Mouse (Mus musculus) thymus, adult 18-20 months (tissue): Measurements from ENCODE around the gene Rnf114.

Source experiments
- DNase-seq, 2 experiments: peaks; one replicate each; pipeline ENCODE4 v3.0.0; 2022; ENCODE audit warnings: mixed read lengths in 2 of 2

Rnf114 gene

GRCm38 (mm10) chr2:167476200-167476688 lies 16.2 kb upstream of the Rnf114 start:
- DNase-seq, result no peak

- DNase-seq, result no peak
Measured at GRCm38 (mm10) chr2:167476762-167477161, 15.7 kb upstream of the Rnf114 start.

- DNase-seq, result no peak
Measured at GRCm38 (mm10) chr2:167478128-167478527, 14.3 kb upstream of the Rnf114 start.

DNA sequence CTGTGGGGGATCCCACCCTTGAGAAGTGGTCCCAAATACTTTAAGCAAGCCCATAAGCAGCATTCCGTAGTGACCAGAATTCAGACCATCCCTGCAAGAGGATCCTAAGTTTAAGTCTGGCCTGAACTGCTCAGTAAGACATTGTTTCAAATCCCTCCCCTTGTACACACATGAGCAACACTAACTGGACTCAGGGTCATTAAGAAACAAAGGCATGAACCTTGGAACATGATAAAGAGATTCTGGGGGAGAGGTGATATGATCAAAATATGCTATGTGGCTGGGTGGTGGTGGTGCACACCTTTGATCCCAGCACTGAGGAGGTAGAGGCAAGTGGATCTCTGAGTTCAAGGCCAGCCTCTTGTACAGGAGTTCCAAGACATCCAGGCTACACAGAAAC lies 12.9 kb upstream of the Rnf114 start:
- DNase-seq, result no peak

DNA sequence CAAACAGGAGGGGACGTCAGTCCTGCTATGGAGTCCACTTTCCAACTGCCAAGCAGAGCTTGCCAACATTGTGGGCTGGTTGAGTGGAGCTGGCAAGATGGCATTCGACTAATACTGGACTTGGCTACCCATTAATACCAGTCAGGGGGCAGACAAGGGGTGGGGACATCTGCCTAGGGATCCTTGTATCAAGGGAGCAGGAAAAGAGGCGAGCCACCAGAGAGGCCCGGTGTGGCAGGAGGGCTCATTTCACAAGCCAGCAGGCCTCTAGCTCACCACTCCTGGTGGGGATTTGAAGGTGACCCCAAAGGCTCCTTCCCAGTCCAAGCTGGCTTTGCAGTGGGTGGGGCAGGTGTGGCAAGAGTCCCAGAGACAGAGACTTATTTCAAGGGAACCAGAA lies 9.8 kb upstream of the Rnf114 start:
- no peak for DNase-seq

- no peak for DNase-seq
Measured at GRCm38 (mm10) chr2:167483081-167483826, 9.2 kb upstream of the Rnf114 start.

DNA sequence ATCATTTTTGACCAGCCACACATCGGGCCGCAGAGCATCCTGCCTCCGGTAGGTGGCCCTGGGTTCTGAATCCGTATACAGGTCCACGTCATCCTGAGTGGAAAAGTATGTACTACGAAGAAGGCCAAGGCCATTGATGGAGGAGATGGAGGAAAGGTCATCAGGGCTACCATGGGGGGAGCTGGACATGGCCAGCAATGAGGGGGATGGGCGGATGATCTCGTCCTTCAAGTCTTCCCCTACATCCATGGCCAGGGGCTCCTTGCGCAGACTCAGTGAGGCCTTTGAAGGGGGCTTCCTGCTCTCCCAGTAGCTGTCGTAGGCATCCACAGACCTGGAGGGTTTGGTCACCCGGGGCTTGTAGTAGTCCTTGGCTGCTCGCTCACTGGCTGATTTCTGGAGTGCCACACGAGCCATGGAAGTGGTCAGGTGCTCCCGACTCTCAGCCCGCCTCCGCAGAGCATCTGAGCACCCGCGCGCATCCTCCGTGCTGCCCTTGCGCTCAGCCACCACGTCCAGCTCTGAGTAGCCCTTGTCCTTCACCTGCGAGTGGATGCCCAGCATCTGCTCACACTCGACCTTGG lies 8.5 kb upstream of the Rnf114 start:
- no peak for DNase-seq

DNA sequence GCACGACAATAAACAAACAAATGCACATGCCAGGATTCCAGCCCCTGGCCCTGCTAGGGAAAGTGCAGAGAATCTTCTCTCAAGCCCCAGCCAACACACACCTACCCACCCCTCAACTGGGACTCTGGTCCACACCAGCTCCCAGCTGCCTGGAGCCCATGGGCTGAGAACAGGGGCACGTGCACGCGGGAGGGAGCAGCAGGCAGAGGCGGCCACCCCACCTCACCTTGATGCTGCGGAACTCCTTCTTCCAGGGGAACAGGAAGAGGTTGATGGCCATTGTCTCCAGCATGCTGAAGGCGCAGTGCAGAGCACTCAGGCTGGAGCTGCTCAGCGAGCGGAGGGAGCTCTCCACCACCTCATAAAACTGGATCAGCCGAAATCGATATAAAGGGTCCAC lies 7.5 kb upstream of the Rnf114 start:
- no peak for DNase-seq

GRCm38 (mm10) chr2:167485501-167486377 lies 6.7 kb upstream of the Rnf114 start:
- DNase-seq, result no peak

DNA sequence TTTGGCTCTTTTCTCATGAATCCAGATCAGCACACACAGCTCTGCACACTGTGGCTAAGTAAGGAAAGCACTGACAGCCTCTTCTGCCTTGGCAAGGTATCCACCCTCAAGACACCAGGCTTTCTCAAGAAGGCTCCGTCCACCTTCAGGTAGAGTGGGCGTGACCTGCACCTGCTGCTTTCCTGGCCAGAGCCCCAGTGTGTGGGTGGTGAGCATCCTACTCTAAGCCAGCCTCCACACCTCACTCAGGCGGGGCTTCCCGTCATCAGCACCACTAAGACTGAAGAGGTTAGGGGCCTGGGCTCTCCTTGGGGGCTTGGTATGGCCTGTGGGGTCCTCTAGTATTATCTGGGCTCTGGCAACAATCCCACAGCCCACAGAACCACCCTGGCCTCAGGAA lies 5.9 kb upstream of the Rnf114 start:
- no peak for DNase-seq

GRCm38 (mm10) chr2:167487551-167487950 lies 4.9 kb upstream of the Rnf114 start:
- no peak for DNase-seq

DNA sequence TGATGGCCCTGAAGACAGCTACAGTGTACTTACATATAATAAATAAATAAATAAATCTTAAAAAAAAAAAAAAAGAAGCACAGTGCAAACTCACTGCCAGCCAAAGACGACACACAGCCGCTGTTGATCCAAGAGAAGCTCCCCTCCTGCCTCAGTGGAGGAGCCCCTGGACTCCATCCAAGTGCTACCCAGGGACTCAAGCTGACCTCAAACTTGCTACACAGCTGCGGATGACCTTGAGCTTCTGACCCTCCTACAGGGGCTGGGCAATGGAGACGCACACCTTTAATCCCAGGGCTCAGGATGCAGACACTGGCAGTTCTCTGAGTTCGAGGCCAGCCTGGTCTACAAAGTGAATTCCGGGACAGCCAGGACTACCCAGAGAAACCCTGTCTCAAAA lies 4.5 kb upstream of the Rnf114 start:
- no peak for DNase-seq

GRCm38 (mm10) chr2:167490813-167491525 lies 1.5 kb upstream of the Rnf114 start:
- DNase-seq, result no peak

- peak; percentile 87 to 90 for DNase-seq
Measured at GRCm38 (mm10) chr2:167492713-167493636, 530 bp downstream of the Rnf114 start, which contains the start of gene Spata2. Spata2 (minus strand) TSS chr2:167492887.

- DNase-seq, result no peak
Measured at GRCm38 (mm10) chr2:167496437-167496836, 4.0 kb downstream of the Rnf114 start.

- peak in 1 of 2 experiments; percentile 32 for DNase-seq
Measured at GRCm38 (mm10) chr2:167497272-167497671, 4.8 kb downstream of the Rnf114 start.

DNA sequence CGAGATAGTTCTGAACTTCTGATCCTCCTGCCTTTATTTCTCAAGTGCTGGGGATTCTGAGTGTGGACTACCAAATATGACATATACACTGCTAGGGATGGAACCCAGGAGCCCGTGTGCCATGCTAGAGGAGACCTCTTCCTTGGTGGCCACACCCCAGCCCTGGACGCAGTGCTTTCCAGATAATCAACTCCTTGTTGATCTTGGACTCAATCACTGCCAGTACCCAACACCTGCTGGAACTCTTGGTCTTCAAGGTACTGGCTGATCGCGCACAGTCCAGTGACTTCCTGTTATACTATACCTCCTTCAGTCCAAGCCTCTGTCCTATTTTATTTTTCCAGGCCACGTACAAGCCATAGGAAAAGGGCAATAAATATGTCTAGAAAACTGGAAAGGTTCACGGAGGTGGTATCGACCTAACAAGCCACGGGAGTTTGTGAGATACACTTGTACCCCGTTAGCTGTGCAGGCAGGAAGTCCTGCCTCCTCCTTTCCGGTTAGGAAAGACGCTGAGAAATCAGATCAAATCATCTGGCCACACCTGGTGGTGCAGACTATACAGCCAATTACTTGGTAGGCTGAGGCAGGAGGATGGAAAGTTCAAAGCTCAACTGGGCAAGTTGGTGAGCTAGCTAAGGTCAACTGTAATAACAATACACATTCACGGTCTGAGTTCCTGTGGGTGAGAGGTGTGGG lies 10.3 kb downstream of the Rnf114 start:
- DNase-seq, result peak in 1 of 2 experiments; percentile 27

DNA sequence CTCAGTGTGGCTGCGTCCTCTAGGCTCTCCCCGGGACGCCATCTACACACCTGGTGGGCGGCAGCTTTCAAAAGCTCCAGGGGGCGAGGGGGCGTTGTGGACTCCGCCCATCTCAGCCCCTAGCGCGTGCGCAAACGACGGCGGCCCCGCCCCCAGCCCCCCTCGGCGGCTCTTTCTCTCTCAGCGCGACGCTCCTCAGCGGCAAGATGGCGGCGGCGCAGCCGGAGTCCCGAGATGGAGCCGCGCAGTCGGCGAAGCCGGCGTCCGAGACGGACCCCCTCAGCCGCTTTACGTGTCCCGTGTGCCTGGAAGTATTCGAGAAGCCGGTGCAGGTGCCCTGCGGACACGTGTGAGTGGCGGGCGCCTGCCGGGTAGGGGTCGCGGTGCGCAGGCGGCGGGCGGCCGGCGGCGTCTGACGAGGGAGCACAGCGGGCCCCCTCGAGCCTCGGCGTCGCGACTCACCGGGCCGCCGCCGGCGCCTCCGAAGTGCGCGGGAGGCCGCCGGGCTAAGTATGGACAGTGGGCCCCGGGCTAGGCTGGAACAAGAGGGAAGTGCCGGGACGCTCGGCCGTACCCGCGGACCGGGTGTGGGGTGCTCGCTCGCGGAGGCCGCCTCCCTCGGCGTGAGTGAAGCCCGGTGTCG lies 10.9 kb downstream of the Rnf114 start:
- DNase-seq, result peak; percentile 83 to 85

DNA sequence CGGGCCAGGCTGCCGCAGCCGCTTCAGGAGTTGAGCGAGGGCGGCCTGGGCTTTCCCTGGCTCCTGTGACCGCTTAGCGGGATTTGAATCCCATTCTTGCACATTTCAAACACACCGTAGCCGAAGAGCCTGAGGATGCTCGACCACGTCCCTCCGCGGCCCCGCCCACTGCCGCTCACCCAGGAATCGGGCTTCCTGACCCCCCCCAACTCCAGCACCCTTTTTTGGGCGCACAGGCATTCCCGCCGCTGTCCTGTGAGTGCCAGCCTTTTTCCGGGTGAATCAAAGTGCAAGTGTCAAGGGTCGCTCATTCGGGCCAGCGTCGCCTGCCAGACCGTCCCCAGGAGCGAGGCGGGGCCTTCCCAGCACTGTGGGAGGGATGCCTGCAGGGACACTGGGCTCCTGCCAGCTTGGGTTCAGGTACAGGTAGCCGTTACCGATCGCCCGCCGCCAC lies 11.5 kb downstream of the Rnf114 start:
- peak; percentile 57 to 60 for DNase-seq

GRCm38 (mm10) chr2:167505127-167505526 lies 12.7 kb downstream of the Rnf114 start:
- no peak for DNase-seq
